Mouse (Mus musculus): ENCODE measurements at regions not wholly inside any gene's neighbourhood (a gene's known extent, or its start where the extent isn't known, plus 50 kb on each side); places are given as distances from the start of the nearest gene placed in this dataset.
A peak's percentile ranks its signal among the peaks of the same experiment; 100 is the strongest.

- DNase-seq: peak in 1 of 2 experiments; percentile 3
Observed at GRCm38 (mm10) chr8:89152867-89153595, 109.1 kb upstream of the Sall1 start.

GRCm38 (mm10) chr8:89152331-89152730, 108.4 kb upstream of the Sall1 start:
- DNase-seq: no peak

GRCm38 (mm10) chr8:89150952-89151351, 107.0 kb upstream of the Sall1 start:
- DNase-seq: no peak

- DNase-seq: no peak
Observed at GRCm38 (mm10) chr8:89141529-89142235, 97.7 kb upstream of the Sall1 start.

GRCm38 (mm10) chr8:89139876-89140275, 95.9 kb upstream of the Sall1 start:
- no peak for DNase-seq

- DNase-seq: no peak
Observed at GRCm38 (mm10) chr8:89138416-89139125, 94.6 kb upstream of the Sall1 start.

- no peak for DNase-seq
Observed at GRCm38 (mm10) chr8:89134581-89135484, 90.9 kb upstream of the Sall1 start.

- no peak for DNase-seq
Observed at GRCm38 (mm10) chr8:89134058-89134457, 90.1 kb upstream of the Sall1 start.

GRCm38 (mm10) chr8:89121051-89121450, 77.1 kb upstream of the Sall1 start:
- DNase-seq: no peak

- DNase-seq: no peak
Observed at GRCm38 (mm10) chr8:89107895-89108660, 64.1 kb upstream of the Sall1 start.

GRCm38 (mm10) chr8:89106346-89106745, 62.4 kb upstream of the Sall1 start:
- no peak for DNase-seq

- DNase-seq: no peak
Observed at GRCm38 (mm10) chr8:89097396-89097795, 53.4 kb upstream of the Sall1 start.

All from lung, adult 18-20 months (tissue).